Mouse (Mus musculus) C2C12 (cell line): ENCODE measurements around the gene Enpp7. TPM values are rescaled to one million over a fixed set of nuclear protein-coding genes. Genes with fewer than 3 reads are reported as not detected.

Experiments used
- H3K27me3 ChIP-seq: one replicate; pipeline ENCODE4 v1.6.1; 2011; ENCODE audit not compliant: control insufficient read depth, insufficient read depth, insufficient read length
- H3K36me3 ChIP-seq: one replicate; pipeline ENCODE4 v1.6.1; 2011; ENCODE audit not compliant: control insufficient read depth, insufficient read depth
- H3K4me3 ChIP-seq: one replicate; pipeline ENCODE4 v1.5.1; 2011; ENCODE audit warnings: mild to moderate bottlenecking, control low read depth; ENCODE audit not compliant: poor library complexity, insufficient read depth, severe bottlenecking
- H3K79me2 ChIP-seq: one replicate; pipeline ENCODE4 v1.6.1; 2011; ENCODE audit not compliant: control insufficient read depth, insufficient read depth
- H3K79me3 ChIP-seq: one replicate; pipeline ENCODE4 v1.6.1; 2011; ENCODE audit warnings: low read depth, control low read depth
- H3ac ChIP-seq: one replicate; pipeline ENCODE3; 2011; ENCODE audit warnings: low read depth; ENCODE audit not compliant: control insufficient read depth, insufficient read length
- CEBPB ChIP-seq: IDR thresholded peaks from one replicate; pipeline ENCODE4 v1.6.1; 2011; ENCODE audit warnings: low read depth, mild to moderate bottlenecking, control low read depth, moderate library complexity
- CTCF ChIP-seq: IDR thresholded peaks from one replicate; pipeline ENCODE4 v1.5.1; 2011; ENCODE audit not compliant: control insufficient read depth, insufficient read depth, insufficient read length
- FOSL1 ChIP-seq: IDR thresholded peaks from one replicate; pipeline ENCODE4 v1.8.0; 2011; ENCODE audit warnings: mild to moderate bottlenecking, low read length; ENCODE audit not compliant: poor library complexity, insufficient read depth, severe bottlenecking
- MAX ChIP-seq: IDR thresholded peaks from one replicate; pipeline ENCODE4 v1.6.1; 2011; ENCODE audit warnings: mild to moderate bottlenecking, control low read depth
- MYOD1 ChIP-seq: IDR thresholded peaks from one replicate; pipeline ENCODE4 v1.6.1; 2011; ENCODE audit warnings: low read depth; ENCODE audit not compliant: control insufficient read depth, insufficient read length
- MYOG ChIP-seq: IDR thresholded peaks from one replicate; pipeline ENCODE4 v1.6.1; 2011; ENCODE audit not compliant: control insufficient read depth, insufficient read length; ENCODE audit errors: extremely low read depth
- USF1 ChIP-seq: IDR thresholded peaks from one replicate; pipeline ENCODE4 v1.6.1; 2011; ENCODE audit warnings: low read depth, mild to moderate bottlenecking, control low read depth, moderate library complexity
- polyA plus RNA-seq: library from polyadenylated mRNA; unstranded; fragments of >200 nt; fragmentation: generic; extraction: Trizol; gene quantifications from one replicate; pipeline ENCODE4 v1.2.1, GENCODE M21; 2012; ENCODE audit warnings: missing spikeins

The Enpp7 gene
- polyA plus RNA-seq, 1 experiment, result not detected

GRCm38 (mm10) chr11:119038744-119039484 lies 50.9 kb downstream of the Enpp7 start:
- H3K36me3 ChIP-seq, result peaks cover 8% of the 10 kb centered on the region
- H3K4me3 ChIP-seq, result no peak overlapping the region
- H3K79me2 ChIP-seq, result peaks cover 10% of the 10 kb centered on the region
- no peak overlapping the region for H3ac ChIP-seq
- H3K79me3 ChIP-seq, result no peaks in the 10 kb centered on the region
- TF ChIP-seq MYOD1 (no peak), USF1 (no peak), FOSL1 (no peak), CTCF (no peak), MYOG (no peak), CEBPB (no peak), MAX (no peak)
- H3K27me3 ChIP-seq, result peaks cover 8% of the 10 kb centered on the region

GRCm38 (mm10) chr11:119039732-119040512 lies 51.9 kb downstream of the Enpp7 start:
- Histone ChIP-seq H3K79me3 (no peaks in the 10 kb centered on the region), H3K27me3 (peaks cover 13% of the 10 kb centered on the region), H3K4me3 (peak overlapping the region; percentile 61), H3ac (peak overlapping the region; percentile 82), H3K79me2 (peaks cover 10% of the 10 kb centered on the region), H3K36me3 (peaks cover 8% of the 10 kb centered on the region)
- TF ChIP-seq MYOD1 (no peak), MYOG (no peak)

- Histone ChIP-seq H3K36me3 (peaks cover 8% of the 10 kb centered on the region), H3K27me3 (peaks cover 17% of the 10 kb centered on the region)
Measured at GRCm38 (mm10) chr11:119040600-119041324, 52.8 kb downstream of the Enpp7 start, which contains the start of gene Cbx8. Cbx8 (minus strand) TSS chr11:119040969.

GRCm38 (mm10) chr11:119041325-119041716 lies 53.3 kb downstream of the Enpp7 start:
- TF ChIP-seq MYOD1, result no peak
- Histone ChIP-seq H3K36me3 (peaks cover 8% of the 10 kb centered on the region), H3K79me3 (no peaks in the 10 kb centered on the region), H3ac (peak overlapping the region; percentile 87), H3K27me3 (peaks cover 18% of the 10 kb centered on the region), H3K79me2 (peaks cover 10% of the 10 kb centered on the region), H3K4me3 (peak overlapping the region; percentile 36)

More at GRCm38 (mm10) chr11:119040600-119041324, 52.8 kb downstream of the Enpp7 start, which contains the start of gene Cbx8:
- no peaks in the 10 kb centered on the region for H3K79me3 ChIP-seq
- peak within 1 kb of the TSS; percentile 87 for H3ac ChIP-seq
- peaks cover 10% of the 10 kb centered on the region for H3K79me2 ChIP-seq
- peak within 1 kb of the TSS; percentile 61 for H3K4me3 ChIP-seq
- no peak for TF ChIP-seq FOSL1
- peak; percentile 30 for TF ChIP-seq USF1

- no peaks in the 10 kb centered on the region for H3K79me3 ChIP-seq
- peak overlapping the region; percentile 87 for H3ac ChIP-seq
- peaks cover 8% of the 10 kb centered on the region for H3K36me3 ChIP-seq
- peaks cover 10% of the 10 kb centered on the region for H3K79me2 ChIP-seq
- TF ChIP-seq MAX (no peak), CTCF (no peak)
- H3K27me3 ChIP-seq, result peaks cover 24% of the 10 kb centered on the region
- H3K4me3 ChIP-seq, result peak overlapping the region; percentile 36
Measured at GRCm38 (mm10) chr11:119041750-119042465, 53.9 kb downstream of the Enpp7 start.

Other genes starting within 250 kb of the Enpp7 start
- gene Rbfox3, start 76.6 kb upstream of the Enpp7 start, polyA plus RNA-seq, result not detected
- gene Cbx2, start 34.8 kb downstream of the Enpp7 start, polyA plus RNA-seq, result 14.8 TPM
- 6.4 TPM for gene Cbx8, start 52.8 kb downstream of the Enpp7 start, polyA plus RNA-seq
- gene Cbx4, start 98.0 kb downstream of the Enpp7 start, polyA plus RNA-seq, result 12.1 TPM
- gene Tbc1d16, start 240.3 kb downstream of the Enpp7 start, polyA plus RNA-seq, result 4.9 TPM
- gene Ccdc40, start 240.4 kb downstream of the Enpp7 start, polyA plus RNA-seq, result 0.12 TPM